9 mouse cellular contexts compared by ENCODE assay signal in genomic region chr9:60264586-60265325, GRCm38 (mm10).
DNase-seq lines count a peak whose midpoint lies in the region; TF ChIP-seq lines count a peak whose summit lies in the region.
"Had no signal": no experiment of that assay in that cellular context is flagged by ENCODE, and none has a peak within 500 bp of the region (broad histone marks: within the 10 kb centered on the region; RNA-seq: fewer than 3 reads in every experiment).

No protein-coding gene starts in this region.

- no peak for TF ChIP-seq CTCF in lung, adult 2 months (IDR thresholded peaks at IDR 0.05; ENCODE audit: insufficient read depth, low read length)

- H3K4me1 ChIP-seq in embryonic facial prominence, embryonic 10.5 days, result peaks cover 21% of the 10 kb centered on the region
- H3K4me1 ChIP-seq in lung, adult 2 months (ENCODE audit: control insufficient read depth, insufficient read depth, low read length), result no peaks in the 10 kb centered on the region; the same call in none of the 2 replicates

- peak; percentile 29 for DNase-seq in gastrocnemius, postnatal 25 days
- DNase-seq in gastrocnemius, postnatal 36 days, result no peak
- DNase-seq in embryonic facial prominence, embryonic 10.5 days (ENCODE audit: low spot score), result no peak
- DNase-seq in heart, postnatal 10 days, result peak; percentile 61 to 67
- DNase-seq in lung, adult 2 months, result peak; percentile 10
- no peak for DNase-seq in B cell, adult 2 months
- DNase-seq in ovary, postnatal 10 days (ENCODE audit: low spot score), result no peak
- DNase-seq in frontal cortex, postnatal 10 days (ENCODE audit: low spot score in 2 of 2), result no peak

- no peaks in the 10 kb centered on the region for H3K9me3 ChIP-seq in embryonic facial prominence, embryonic 10.5 days
- H3K9me3 ChIP-seq: limb, embryonic 13.5 days had no signal

- 0 out of 2 replicates have a peak, but pooled peaks cover 7% of the 10 kb centered on the region for H3K27me3 ChIP-seq in embryonic facial prominence, embryonic 10.5 days (replicated peaks; ENCODE audit: low read depth, poor library complexity, severe bottlenecking)
- H3K27me3 ChIP-seq: limb, embryonic 13.5 days had no signal

- 52% methylated on average over 10 of the region's 10 CpGs for WGBS in embryonic facial prominence, embryonic 10.5 days
- 29% methylated on average over 10 of the region's 10 CpGs for WGBS in lung, adult 2 months

- no peaks in the 10 kb centered on the region for H3K36me3 ChIP-seq in embryonic facial prominence, embryonic 10.5 days (replicated peaks)
- H3K36me3 ChIP-seq: limb, embryonic 13.5 days had no signal

- intact Hi-C loops in gastrocnemius, postnatal 36 days (cut with DNase I), result no loop called here
- intact Hi-C loops in heart, postnatal 10 days (cut with DNase I), result no loop called here

- H3K4me3 ChIP-seq in embryonic facial prominence, embryonic 10.5 days, result no peak overlapping the region
- H3K4me3 ChIP-seq in lung, adult 2 months (replicated peaks; ENCODE audit: extremely low read depth, low read depth, low read length), result no peak overlapping the region
- H3K4me3 ChIP-seq: limb, embryonic 13.5 days had no signal

- 0 out of 2 replicates have a peak overlapping the region, but pooled peaks have one; percentile 30 for H3K27ac ChIP-seq in embryonic facial prominence, embryonic 10.5 days (replicated peaks)
- H3K27ac ChIP-seq: limb, embryonic 13.5 days had no signal

- no peak for TF ChIP-seq POLR2A in lung, adult 2 months (IDR thresholded peaks at IDR 0.05; ENCODE audit: borderline replicate concordance, extremely low read depth, low read depth, low read length)

Comparison
In these comparisons a context has a peak if more than half of its experiments do, and no peak if none do; other contexts are left out.
1. DNase-seq: peak in gastrocnemius, postnatal 25 days (single experiment), heart, postnatal 10 days (2 of 2) and lung, adult 2 months (single experiment); none in gastrocnemius, postnatal 36 days (0 of 2), embryonic facial prominence, embryonic 10.5 days (single experiment), B cell, adult 2 months (0 of 2), ovary, postnatal 10 days (single experiment) and frontal cortex, postnatal 10 days (0 of 2).